Mouse (Mus musculus): ENCODE measurements around the gene Bcl11b.

Gene Bcl11b

DNA sequence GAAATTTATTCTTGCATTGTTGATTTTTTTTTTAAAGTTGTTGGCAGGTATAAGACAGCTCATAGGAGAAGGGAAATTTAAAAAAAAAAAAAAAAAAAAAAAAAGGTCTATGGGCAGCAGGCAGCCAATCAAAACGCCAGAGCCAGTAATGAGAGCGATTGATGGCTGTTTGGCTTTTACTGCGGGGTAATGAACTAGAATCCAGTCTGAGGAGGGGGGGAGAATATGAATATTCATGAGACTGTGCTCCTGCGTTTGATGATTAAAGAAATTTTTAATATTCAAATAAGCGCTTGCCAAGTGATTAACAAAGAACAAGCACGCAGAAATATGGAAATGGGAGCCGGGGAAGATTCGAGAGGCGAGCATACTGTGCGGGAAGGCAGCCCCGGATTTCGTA is 32.8 kb downstream of the Bcl11b start:
- no peak for DNase-seq (ENCODE audit: low spot score)

DNA sequence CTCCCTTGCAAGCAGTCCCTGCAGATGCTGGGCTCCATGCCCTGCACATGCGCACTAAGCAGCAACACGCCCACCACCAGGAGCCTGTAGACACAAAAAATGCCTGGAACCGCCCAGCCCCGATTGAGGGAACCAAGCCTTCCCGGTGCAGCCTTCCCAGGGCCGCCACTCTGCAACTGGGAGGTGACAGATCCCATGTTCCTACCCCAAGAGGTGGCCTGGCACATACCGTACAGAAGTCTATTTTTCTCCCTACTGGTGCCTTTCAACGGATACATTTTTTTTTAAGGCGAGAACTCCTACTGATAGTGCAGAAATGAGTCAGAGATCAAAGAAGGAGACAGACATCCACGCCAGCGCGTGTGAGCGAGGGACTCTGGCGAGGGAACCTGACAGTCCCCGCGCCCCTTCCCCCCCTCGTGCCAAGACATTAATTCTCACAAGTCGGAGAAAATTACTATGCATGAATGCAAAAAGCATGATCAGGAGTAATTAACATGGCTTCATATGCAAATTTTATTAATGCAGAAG is 33.5 kb downstream of the Bcl11b start:
- peak; percentile 30 for DNase-seq (ENCODE audit: low spot score)

DNA sequence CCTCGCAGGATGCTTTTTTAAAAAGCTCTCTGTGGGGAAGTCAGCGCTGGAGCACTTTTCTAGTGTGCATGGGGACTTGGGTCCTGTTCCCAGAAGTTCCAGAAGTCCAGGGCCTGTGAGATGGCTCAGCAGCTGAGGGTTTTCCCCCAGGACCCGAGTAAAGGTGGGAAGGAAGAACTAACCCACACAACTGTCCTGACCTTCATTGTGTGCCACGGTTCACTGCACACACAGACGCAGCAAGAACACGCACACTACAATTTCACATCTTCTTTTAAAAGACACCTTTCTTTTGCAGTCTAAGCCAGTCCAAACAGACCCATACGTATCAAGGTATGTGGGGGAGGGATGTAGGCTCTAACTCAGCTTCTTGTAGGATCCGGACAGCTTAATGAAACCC is 34.3 kb downstream of the Bcl11b start:
- no peak for DNase-seq (ENCODE audit: low spot score)

DNA sequence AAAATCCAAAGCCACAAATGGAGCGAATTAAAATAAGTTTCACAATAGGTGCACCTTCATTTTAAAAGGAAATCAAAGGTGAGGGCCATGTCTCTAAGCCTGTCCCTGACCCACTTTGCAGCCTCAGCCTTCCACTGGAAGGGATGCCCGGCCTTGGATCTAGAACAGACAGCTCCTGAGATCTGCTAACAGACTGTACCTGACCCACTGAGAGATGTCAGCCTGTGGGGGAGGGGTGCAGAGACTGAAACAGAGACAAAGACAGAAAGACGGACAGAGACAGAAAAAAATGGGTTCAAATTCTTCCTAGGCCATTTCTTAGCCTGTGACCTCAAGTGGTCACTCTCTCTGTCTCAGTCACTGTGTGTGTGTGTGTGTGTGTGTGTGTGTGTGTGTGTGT is 35.1 kb downstream of the Bcl11b start:
- no peak for DNase-seq (ENCODE audit: low spot score)

DNA sequence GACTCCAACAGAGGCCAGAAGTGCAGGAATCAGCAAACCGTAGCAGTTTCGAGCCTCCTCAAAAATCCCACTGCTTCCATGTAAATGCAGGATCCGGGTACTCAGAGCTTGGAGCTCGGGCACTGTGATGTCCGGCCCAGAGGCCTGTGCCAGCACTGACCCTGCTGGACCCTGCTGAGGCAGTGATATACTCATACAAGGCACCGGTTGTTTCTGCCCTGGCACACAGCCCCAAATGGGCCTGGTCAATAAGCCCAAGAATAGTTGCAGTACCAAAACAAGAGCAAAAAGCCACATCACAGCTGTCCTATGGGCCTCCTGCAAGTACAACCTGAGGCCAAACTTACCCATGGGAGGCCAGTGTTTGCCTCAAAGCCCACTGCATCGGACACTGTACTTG is 36.4 kb downstream of the Bcl11b start:
- no peak for DNase-seq (ENCODE audit: low spot score)

DNA sequence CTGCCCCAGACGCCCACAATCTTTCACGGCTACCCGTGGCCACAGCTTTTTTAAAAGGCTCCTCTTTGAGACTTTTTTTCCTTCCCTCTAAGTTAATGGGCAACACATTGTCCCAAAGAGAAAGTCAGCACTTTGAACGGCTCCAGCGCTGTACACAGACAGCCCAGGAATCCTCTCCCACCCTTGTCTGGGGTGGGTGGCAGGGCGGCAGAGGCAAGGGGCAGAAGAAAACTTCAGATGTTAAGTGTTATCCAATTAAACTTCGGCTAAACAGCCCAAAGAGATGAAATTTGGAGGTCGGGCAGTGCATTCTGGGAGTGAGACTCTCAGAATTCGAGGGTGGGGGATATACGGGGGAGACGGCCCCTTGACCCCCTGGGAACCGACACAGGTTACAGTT is 38.3 kb downstream of the Bcl11b start:
- no peak for DNase-seq (ENCODE audit: low spot score)

DNA sequence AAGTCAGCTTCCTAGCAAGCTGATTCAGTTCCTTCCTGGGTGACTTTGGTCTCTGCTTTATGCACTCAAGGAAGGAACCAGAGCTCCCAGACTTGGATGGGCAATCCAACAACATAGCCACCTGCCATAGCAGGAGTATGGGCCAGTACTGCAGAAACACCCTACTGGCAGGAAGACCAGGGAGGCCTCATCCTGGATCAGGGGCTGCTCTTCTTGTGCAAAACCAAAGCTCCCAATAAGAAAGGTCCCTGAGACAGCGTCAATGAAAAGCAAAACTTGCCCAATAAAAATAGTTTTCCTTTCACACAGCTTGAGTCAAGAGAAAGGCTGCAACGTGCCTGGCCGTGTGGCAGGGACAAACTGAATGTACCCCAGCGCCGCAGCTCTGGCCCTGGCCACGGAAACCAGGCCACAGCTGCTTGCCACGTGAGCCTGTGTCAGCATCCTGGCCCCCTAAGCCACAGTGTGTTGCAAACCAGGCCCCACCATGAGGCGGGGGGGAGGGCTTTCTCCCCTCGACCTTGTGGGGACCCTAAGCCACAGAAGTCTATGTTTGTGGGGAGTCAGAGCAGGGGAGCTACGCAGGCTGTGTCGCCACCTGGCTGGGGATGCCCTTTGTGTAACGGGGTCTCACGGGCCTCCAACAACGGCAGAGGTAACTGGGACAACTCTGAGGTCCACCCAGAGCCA is 38.9 kb downstream of the Bcl11b start:
- no peak for DNase-seq (ENCODE audit: low spot score)

DNA sequence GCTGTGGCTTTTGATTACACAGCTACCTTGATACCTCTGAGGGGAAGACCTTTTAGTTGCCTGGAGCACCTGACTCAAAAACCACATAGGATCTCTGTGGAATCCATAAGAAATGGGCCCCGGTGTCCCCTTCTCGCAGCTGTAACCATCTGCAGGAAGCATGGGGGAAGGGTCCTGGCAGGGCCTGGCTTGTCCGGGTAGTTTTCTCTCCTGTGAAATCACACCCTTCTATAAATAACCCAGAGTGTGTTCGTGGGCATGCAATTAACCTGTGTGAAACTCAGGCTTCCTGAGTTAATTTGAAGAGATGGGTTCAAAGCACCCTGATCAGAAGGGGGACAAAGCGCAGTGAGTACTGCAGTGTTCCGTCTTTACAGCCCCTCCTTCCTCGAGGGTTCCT is 40.5 kb downstream of the Bcl11b start:
- no peak for DNase-seq (ENCODE audit: low spot score)

DNA sequence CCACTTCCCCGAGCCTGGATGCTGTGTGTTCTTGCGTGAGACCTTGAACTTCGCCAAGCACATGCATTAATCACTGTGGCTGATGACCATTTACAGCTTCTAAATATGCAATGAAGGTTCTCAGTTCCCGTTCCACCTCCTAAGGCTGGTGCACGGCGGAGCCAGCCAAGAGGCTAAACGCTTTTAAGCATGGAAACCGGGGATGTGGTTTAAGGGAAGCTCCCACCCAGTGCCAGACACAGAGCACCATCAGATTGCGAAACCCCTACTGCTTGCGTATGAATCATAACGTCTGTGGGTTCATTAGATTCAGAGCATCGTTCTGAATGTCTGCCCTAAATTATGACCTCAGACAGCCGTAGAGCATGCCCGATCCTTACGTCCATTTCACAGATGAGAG is 41.6 kb downstream of the Bcl11b start:
- DNase-seq (ENCODE audit: low spot score), result no peak

DNA sequence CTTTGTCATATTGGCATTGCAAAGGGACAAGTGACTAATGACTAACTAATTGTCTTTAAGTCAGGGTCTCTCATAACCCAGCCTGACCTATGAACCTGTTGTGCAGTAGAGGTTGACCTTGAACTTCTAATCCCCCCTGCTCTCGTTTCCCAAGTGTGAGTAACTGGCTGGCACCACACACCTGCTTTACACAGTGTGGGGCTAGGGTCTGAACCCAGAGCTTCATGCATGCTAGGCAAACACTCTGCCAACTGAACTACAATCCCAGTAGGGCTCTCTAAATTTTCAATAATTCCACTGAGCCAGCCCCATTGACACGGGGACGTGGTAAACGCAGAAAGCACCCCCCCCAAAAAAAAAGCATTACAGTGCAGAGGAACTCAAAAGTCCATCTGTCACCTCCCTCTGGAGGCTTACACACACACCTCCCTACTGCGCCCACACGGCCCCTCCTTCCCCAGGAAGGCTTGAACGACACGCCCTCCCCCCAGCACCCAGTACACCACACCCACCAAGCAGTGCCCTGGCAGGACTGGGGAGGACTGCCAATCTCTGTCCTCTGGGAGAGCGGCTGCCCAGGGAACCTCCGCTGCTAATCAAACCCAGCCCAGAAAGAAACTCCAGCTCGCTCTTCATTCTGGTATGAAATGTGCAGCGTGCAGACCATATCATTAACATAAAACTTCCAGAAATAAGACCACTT is 42.5 kb downstream of the Bcl11b start:
- DNase-seq (ENCODE audit: low spot score), result no peak

DNA sequence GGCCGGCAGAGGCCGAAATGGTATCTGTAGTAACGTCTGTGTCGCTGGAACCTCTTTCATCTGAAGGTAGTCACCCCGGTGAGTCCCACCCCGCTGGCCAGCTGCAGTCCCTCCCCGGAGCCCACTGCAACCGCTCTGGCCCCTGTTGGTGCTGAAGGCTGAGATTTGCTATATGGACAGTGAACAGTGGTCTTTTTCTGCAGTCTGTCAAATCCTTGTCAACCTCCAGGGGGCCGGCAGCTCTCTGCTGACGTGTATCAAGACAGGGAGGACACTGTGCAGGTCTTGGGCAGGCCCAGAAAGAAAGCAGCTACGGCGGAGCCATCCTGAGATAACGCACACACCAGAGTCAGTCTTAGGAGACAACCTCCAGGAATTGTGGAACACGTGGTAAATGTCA is 43.0 kb downstream of the Bcl11b start:
- no peak for DNase-seq (ENCODE audit: low spot score)

DNA sequence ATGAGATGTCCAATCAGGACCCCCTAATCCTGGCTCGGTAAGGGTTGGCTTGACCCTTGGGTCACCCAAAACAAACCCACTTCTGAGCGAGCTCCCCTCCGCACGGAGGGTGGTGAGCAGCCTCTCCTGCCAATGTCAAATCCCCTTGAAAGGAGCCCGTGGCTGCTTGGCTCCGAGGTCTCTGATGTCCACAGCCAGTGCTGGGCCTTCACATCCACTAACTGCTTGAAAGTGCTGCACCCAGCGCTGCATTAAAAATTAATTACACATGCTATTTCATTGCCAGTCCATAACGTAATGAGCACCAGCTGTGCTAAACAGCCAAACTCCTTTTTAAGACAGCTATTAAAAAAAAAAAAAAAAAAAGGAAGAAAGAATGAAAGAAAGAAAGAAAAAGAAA is 43.5 kb downstream of the Bcl11b start:
- DNase-seq (ENCODE audit: low spot score), result no peak

DNA sequence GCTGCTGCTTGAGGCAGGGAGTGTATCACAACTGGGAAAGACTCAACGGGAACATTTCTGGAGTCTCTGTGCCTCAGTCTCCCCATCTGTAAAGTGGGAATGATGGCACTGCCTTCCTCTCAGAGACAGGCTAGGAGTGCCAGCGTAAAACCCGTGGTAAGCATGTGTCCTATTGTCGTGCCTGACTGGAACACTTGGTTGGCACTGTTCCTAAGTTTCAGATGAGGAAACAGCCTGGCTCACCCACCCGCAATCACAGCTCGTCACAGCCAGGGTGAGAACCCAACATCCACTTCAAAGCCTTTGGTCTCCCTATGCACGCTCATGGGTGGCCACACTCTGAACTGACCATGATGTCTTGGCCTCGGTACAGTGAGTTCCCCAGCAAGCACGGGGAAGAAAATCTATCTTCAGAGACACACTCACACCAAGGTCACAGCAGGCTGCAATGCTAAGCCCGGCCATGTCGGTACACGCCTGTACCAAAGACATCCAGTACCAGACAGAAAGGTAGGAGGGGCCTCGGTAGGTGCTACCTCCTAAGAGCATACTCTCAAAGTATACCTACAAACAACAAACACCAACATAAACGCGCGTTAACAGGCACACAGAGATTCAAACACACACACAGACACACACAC is 50.2 kb downstream of the Bcl11b start:
- no peak for DNase-seq (ENCODE audit: low spot score)

DNA sequence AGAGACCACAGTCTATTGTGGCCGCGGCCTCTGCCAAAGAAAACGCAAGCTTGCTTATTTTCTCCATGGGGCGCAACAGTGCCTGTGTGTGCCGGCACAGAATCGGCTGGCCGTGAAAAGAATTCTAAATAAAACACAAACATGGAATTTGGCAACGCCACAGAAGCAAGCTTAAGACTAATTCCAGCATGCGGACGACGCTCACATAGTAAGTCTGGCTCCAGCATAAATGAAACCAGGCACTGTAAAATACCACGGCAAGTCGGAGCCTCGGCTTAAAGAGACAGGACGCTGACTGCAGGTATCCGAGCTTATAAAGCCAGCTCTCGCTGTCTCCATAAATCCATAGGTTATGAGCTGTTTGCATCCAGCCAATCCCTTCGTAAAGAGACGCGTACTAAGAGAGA is 51.1 kb downstream of the Bcl11b start:
- DNase-seq (ENCODE audit: low spot score), result no peak

DNA sequence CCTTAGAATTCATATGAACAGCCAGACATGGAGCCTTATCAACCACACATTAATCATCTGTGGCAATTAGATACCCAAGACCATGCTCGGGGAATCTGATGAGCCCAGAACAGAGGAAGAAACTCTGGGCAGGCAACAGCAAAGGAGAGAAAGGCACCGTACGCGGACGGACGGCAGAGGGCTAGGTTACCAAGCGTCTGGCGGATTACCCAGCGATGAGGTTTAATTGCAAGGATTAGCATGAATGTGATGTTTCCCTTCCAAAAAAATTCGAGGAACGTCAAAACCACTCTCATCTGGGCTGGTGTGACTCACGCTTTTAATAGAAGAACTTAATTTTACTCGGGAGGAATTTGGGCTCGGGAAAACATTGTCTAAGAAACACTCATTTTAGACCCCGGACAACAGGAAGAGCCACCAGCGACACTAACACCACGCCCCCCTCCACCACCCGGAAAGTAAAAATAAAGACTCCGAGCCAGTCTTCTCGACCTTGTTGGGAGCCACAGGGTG is 52.7 kb downstream of the Bcl11b start:
- no peak for DNase-seq (ENCODE audit: low spot score)

DNA sequence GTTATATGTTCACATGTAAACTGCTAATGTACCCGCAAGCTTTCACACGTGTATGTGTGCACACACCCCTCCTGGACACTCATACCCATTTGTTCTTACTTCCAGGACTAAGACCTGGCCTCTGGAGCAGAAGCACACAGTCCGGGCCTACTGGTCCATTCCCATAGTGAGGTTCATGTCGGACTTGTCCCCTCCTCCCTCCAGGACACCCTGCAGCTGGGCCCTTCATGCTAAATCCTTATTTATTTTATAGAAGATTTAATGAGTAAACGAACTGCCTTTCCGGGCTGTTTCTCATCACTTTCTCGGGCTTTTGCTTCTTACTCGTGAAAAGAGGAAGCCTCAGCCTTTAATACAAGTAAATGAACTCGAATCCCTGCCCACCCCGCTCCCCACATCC is 54.0 kb downstream of the Bcl11b start:
- DNase-seq (ENCODE audit: low spot score), result no peak

DNA sequence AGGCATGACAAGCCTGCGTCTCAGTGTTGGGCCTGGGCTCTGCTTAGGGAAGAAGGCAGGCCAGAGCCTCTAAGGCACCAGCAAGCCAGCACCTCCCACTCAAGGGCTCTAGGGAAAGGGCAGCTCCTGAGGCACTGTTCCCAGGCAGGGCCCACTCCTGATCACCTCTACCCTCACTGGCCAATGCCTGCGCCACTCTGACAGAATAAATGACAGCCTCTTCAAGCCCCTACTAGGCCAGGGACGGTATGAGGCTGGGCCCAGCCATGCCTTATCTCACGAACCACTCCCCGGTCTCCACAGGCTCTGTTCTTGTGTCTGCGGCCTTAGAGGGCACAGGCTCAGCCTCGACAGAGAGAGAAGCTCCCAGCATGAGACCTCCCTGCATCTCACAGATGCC is 61.3 kb downstream of the Bcl11b start:
- no peak for DNase-seq (ENCODE audit: low spot score)

DNA sequence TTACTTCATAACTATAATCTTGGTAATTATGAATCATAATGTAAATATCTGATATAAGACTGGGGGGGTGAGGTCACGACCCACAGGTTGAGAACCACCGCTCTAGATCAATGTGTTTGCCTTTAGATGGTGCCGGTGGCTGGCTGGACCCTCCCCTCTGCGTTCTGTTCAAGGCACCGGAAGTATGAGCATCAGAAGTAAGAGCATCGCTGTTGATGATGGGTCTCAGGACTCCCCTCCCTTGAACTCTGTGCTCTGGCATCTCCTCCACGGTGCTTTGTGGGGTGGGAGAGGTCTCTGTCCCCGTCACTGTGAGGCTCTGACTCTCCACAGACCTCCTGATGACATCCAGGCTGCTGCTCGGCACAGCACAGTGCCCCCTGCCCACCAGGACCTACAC is 62.6 kb downstream of the Bcl11b start:
- no peak for DNase-seq (ENCODE audit: low spot score)

DNA sequence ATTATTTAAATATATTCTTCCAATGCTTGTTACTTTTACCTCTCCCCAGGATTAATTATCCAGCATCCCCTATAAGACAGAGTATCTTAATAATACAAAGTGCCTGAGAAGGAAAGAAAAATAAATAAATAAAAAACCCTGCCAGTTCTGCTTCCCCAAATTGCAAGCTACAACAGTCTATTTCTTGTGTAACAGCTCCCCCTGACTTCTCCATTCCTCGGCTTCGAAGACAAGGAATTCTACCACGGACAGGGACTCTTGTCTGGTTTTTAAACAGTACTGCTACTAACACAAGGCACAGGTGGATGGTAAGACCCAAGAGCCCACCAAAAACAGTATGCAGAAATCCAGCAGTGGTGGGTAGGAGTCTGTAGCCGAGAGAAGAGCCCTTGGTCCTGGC is 64.2 kb downstream of the Bcl11b start:
- DNase-seq (ENCODE audit: low spot score), result no peak

DNA sequence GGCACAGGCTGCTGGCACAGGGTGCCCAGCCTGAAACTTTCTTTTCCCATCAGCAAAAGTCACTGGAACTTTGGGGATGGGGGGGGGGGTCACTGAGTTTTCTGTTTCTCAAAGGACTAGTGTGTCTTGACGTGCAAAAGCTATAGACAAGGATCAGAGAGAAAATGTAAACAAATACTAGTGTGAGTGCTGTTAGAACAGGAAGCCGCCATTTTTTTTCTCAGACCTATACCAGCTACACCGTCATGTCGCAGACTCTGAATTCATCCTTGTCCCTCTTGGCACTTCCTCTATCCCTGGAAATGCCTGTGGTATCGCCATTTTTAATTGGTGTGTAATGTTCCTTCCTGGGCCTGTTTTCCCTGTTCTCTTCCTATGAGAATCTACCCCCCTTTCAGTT is 66.4 kb downstream of the Bcl11b start:
- DNase-seq (ENCODE audit: low spot score), result no peak

DNA sequence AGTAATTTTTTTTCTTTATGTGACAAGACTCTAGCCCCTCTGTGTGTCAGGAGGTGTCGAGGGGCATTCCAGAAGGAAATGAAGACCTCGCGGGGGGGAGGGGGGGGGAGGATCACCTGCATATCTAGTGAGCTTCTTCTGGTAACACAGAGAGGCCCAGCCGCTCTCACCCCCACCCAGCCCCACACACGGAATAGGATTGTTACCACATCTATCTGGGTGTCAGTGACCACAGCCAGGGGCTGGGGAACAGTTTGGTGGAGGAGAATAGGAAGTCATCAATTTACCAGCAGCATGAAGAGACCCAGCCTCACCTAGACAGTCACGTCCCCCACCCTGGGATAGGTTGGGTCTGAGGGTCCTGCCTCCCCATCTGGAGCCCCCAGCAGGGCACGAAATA is 67.0 kb downstream of the Bcl11b start:
- no peak for DNase-seq (ENCODE audit: low spot score)

DNA sequence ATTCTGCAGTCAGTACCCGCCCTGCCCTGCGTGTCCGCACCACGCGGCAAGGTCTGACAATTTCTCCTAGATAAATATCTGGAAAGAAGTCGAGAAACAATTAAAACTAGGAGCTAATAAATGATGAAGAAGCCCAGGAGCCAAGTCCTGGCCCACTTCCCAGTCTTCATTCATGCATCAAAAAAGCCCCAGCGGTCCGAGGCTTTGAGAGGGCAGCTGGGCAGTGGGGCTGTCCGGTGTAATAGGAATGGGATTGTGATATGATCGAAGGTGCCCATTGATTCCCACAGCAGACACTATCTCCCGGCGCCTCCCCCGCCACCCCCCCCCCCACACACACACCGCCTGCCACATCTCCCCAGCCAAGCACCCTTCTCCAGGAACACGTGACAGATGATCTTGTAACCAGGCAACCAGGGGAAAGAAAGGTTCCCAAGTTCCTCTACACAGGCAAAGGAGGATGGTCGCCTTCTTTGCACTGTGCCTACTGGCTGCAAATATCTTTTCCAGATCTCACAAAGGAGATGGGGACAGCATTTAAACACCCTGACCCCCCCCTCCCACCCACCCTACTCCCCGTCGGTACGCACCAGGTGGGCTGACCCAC is 68.5 kb downstream of the Bcl11b start:
- DNase-seq (ENCODE audit: low spot score), result no peak

DNA sequence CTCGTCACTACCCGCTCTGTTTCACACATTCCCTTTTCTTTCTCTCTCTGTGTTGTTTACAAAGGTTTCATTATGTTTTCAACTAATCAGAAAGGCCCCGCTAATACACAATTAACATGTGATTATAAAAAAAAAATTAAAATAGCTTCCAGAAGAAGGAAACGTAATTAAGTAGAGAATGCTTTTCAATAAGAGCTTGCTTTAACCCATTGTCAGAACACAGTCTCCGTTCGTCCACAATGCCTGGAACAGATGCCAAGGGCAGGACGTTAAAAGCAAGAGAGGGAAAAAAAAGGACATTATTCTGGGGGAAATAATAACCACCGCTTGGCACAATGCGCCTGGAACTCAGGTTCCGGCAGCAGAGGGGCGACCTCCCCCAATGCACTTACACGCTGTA is 71.3 kb downstream of the Bcl11b start:
- no peak for DNase-seq (ENCODE audit: low spot score)

All from testis, postnatal 14 days (tissue).